Mouse (Mus musculus) erythroblast, embryonic 14.5 days (primary cell): Measurements from ENCODE around the gene Dll1. TPM values are rescaled to one million over a fixed set of nuclear protein-coding genes. Genes with fewer than 3 reads are reported as not detected.

Source experiments
- H3K27me3 ChIP-seq: 2 replicates; pipeline ENCODE4 v1.6.1; 2012; ENCODE audit warnings: inconsistent platforms; ENCODE audit not compliant: control insufficient read depth
- H3K36me3 ChIP-seq: 2 replicates; pipeline ENCODE4 v1.6.1; 2012; ENCODE audit warnings: mild to moderate bottlenecking, inconsistent platforms; ENCODE audit not compliant: control insufficient read depth
- H3K4me1 ChIP-seq: 2 replicates; pipeline ENCODE4 v1.6.1; 2012; ENCODE audit warnings: inconsistent platforms; ENCODE audit not compliant: control insufficient read depth
- H3K4me3 ChIP-seq: replicated peaks from 2 replicates; pipeline ENCODE3; 2012; ENCODE audit warnings: moderate library complexity, mild to moderate bottlenecking, inconsistent platforms
- H3K9me3 ChIP-seq: 2 replicates; pipeline ENCODE4 v1.6.1; 2012; ENCODE audit warnings: low read length, inconsistent platforms, mixed read lengths; ENCODE audit not compliant: control insufficient read depth
- GATA1 ChIP-seq: IDR thresholded peaks from 2 replicates; pipeline ENCODE4 v1.6.1; 2012; ENCODE audit warnings: low read length, inconsistent platforms, mixed read lengths
- TAL1 ChIP-seq: IDR thresholded peaks from 3 replicates; pipeline ENCODE4 v1.6.1; 2012; ENCODE audit warnings: low read length, inconsistent platforms, mixed read lengths
- polyA plus RNA-seq: library from polyadenylated mRNA; stranded (reverse); fragments of >175 nt; gene quantifications from 2 replicates; pipeline ENCODE4 v1.2.3, GENCODE M21; 2012

Dll1 gene
- polyA plus RNA-seq, 1 experiment: 0.01 TPM

DNA sequence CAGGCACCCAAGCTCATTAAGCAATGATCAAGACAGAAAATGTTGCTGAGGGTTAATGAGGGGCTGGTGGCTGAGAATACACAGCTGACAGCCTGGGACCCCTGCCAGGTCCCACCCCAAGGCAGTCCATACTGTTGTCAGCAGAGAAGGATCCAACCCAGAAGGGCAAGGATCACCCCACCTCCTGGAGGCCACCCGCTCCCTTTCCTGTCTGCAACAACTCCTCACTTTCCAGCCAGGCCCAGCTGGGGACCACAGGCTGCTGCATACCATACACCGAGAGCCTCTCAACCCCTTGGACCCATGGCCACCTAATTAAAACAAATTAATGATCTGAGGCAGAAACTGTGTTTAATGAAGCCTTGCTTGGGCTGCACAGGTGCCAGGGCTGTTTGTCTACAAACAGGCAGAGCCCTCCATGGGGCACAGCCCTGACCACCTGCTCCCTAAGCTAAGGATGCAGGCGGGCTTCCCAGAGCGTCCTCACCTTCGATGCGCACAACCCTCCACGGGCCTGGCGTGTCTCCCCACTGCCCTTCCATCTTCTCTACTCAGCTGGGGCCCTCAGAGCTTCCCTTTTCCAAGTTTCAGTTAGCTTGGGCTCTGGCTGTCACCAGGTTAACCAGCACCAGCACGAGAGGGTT lies 53.4 kb downstream of the Dll1 start:
- no peaks in the 10 kb centered on the region for H3K27me3 ChIP-seq
- H3K4me1 ChIP-seq: no peaks in the 10 kb centered on the region
- TF ChIP-seq TAL1 (no peak), GATA1 (no peak)
- no peaks in the 10 kb centered on the region for H3K36me3 ChIP-seq
- no peaks in the 10 kb centered on the region for H3K9me3 ChIP-seq
- H3K4me3 ChIP-seq: no peak overlapping the region

Other genes with a start within 250 kb of the Dll1 start
- 0.04 and 0.08 TPM in 2 replicates for gene Fam120b, start 19.3 kb upstream of the Dll1 start, polyA plus RNA-seq
- gene Psmb1, start 122.9 kb upstream of the Dll1 start, polyA plus RNA-seq: 1.9 and 3.3 TPM in 2 replicates
- 0.20 and 0.23 TPM in 2 replicates for gene Tbp, start 123.0 kb upstream of the Dll1 start, polyA plus RNA-seq
- gene Pdcd2, start 150.4 kb upstream of the Dll1 start, polyA plus RNA-seq: 1.2 and 1.5 TPM in 2 replicates
- 0.01 TPM in 1 of 2 replicates, not detected in the other for gene Prdm9, start 187.5 kb upstream of the Dll1 start, polyA plus RNA-seq